Mouse (Mus musculus) neural tube, embryonic 14.5 days (tissue): ENCODE data around the gene Parp12. TPM values are rescaled to one million over a fixed set of nuclear protein-coding genes. Genes with fewer than 3 reads are reported as not detected.

Source experiments
- ATAC-seq: fragments of 200-750 bp; cut with Nextera tagmentation; 2 replicates; pipeline ENCODE4 v1.8.0; 2017; ENCODE audit warnings: low read depth, mild to moderate bottlenecking, moderate TSS enrichment, moderate library complexity
- H3K27ac ChIP-seq: fragments of 300-500 bp; sonication (generic); 2 replicates; pipeline ENCODE4 v1.5.1; 2014; ENCODE audit warnings: low read depth, mild to moderate bottlenecking, control low read depth, low read length, moderate library complexity, mixed read lengths
- H3K27me3 ChIP-seq: fragments of 300-500 bp; sonication (generic); 2 replicates; pipeline ENCODE4 v1.6.1; 2014; ENCODE audit warnings: low read length; ENCODE audit not compliant: control insufficient read depth, insufficient read depth
- H3K36me3 ChIP-seq: fragments of 300-500 bp; sonication (generic); 2 replicates; pipeline ENCODE4 v1.6.1; 2014; ENCODE audit warnings: low read length, mixed read lengths; ENCODE audit not compliant: control insufficient read depth, insufficient read depth
- H3K4me1 ChIP-seq: fragments of 300-500 bp; sonication (generic); 2 replicates; pipeline ENCODE4 v1.6.1; 2014; ENCODE audit warnings: low read length; ENCODE audit not compliant: control insufficient read depth, insufficient read depth
- H3K4me2 ChIP-seq: fragments of 300-500 bp; sonication (generic); 2 replicates; pipeline ENCODE4 v1.6.1; 2014; ENCODE audit warnings: mild to moderate bottlenecking, low read depth, low read length, control low read depth
- H3K4me3 ChIP-seq: fragments of 300-500 bp; sonication (generic); 2 replicates; pipeline ENCODE4 v1.5.1; 2014; ENCODE audit warnings: low read depth, low read length, control low read depth, mixed read lengths
- H3K9ac ChIP-seq: fragments of 300-500 bp; sonication (generic); replicated peaks from 2 replicates; pipeline ENCODE4 v1.6.1; 2014; ENCODE audit warnings: low read depth, mild to moderate bottlenecking, control low read depth, low read length, mixed read lengths
- H3K9me3 ChIP-seq: fragments of 300-500 bp; sonication (generic); 2 replicates; pipeline ENCODE4 v1.6.1; 2016; ENCODE audit warnings: low read length; ENCODE audit not compliant: control insufficient read depth
- WGBS: fragments of 180-500 bp; shearing (Covaris S2); extraction: QIAGEN DNeasy Blood & Tissue Kit; methylation state at CpG from one replicate; pipeline ENCODE4 v1.1.7; 2014; 5-methylcytosine and 5-hydroxymethylcytosine counted together
- polyA plus RNA-seq: library from polyadenylated mRNA; unstranded; fragments of >200 nt; fragmentation: Nextera tagmentation; extraction: Ambion mirVana; gene quantifications from 2 replicates; pipeline ENCODE4 v1.2.1, GENCODE M21; 2014

The Parp12 gene
- polyA plus RNA-seq, 1 experiment from 2014 or later: 1.6 TPM

GRCm38 (mm10) chr6:39054206-39054864 lies 63.8 kb downstream of the Parp12 start:
- WGBS: 34% methylated on average over 13 of the region's 13 CpGs
- Histone ChIP-seq H3K27ac (peak overlapping the region; percentile 69), H3K9me3 (no peaks in the 10 kb centered on the region), H3K4me3 (no peak overlapping the region), H3K4me2 (no peak overlapping the region), H3K27me3 (no peaks in the 10 kb centered on the region), H3K4me1 (peaks cover 7% of the 10 kb centered on the region; the same call in 1 of the 2 replicates), H3K36me3 (no peaks in the 10 kb centered on the region), H3K9ac (no peak overlapping the region)
- peak; percentile 60; the same call in 1 of the 2 replicates for ATAC-seq

- Histone ChIP-seq H3K4me2 (no peak overlapping the region), H3K4me3 (no peak overlapping the region), H3K4me1 (0 out of 2 replicates have a peak, but pooled peaks cover 5% of the 10 kb centered on the region), H3K27me3 (no peaks in the 10 kb centered on the region), H3K9me3 (no peaks in the 10 kb centered on the region), H3K36me3 (no peaks in the 10 kb centered on the region), H3K9ac (no peak overlapping the region), H3K27ac (no peak overlapping the region)
- no peak for ATAC-seq
- WGBS: 84% methylated on average over 4 of the region's 4 CpGs
These were observed 65.5 kb downstream of the Parp12 start for GRCm38 (mm10) chr6:39052636-39053035.

- ATAC-seq: no peak
- H3K27ac ChIP-seq: no peak overlapping the region
- H3K27me3 ChIP-seq: no peaks in the 10 kb centered on the region
- H3K4me2 ChIP-seq: no peak overlapping the region
- no peak overlapping the region for H3K9ac ChIP-seq
- WGBS: 80% methylated on average over 9 of the region's 9 CpGs
- no peak overlapping the region for H3K4me3 ChIP-seq
- H3K9me3 ChIP-seq: no peaks in the 10 kb centered on the region
- 0 out of 2 replicates have a peak, but pooled peaks cover 5% of the 10 kb centered on the region for H3K4me1 ChIP-seq
- no peaks in the 10 kb centered on the region for H3K36me3 ChIP-seq
These were observed 66.2 kb downstream of the Parp12 start for GRCm38 (mm10) chr6:39051799-39052556.

- Histone ChIP-seq H3K36me3 (no peaks in the 10 kb centered on the region), H3K4me3 (no peak overlapping the region), H3K9ac (no peak overlapping the region), H3K27ac (no peak overlapping the region), H3K9me3 (no peaks in the 10 kb centered on the region), H3K4me2 (no peak overlapping the region), H3K4me1 (0 out of 2 replicates have a peak, but pooled peaks cover 5% of the 10 kb centered on the region), H3K27me3 (no peaks in the 10 kb centered on the region)
- ATAC-seq: no peak
- 79% methylated on average over 6 of the region's 6 CpGs for WGBS
These were observed 67.3 kb downstream of the Parp12 start for GRCm38 (mm10) chr6:39050836-39051235.

- Histone ChIP-seq H3K4me1 (no peaks in the 10 kb centered on the region), H3K9ac (no peak overlapping the region), H3K36me3 (no peaks in the 10 kb centered on the region), H3K4me3 (no peak overlapping the region), H3K9me3 (no peaks in the 10 kb centered on the region), H3K27me3 (no peaks in the 10 kb centered on the region), H3K27ac (no peak overlapping the region), H3K4me2 (no peak overlapping the region)
- 66% methylated on average over 5 of the region's 5 CpGs for WGBS
- ATAC-seq: no peak
These were observed 69.0 kb downstream of the Parp12 start for GRCm38 (mm10) chr6:39049141-39049540.

GRCm38 (mm10) chr6:39040451-39040850 lies 77.7 kb downstream of the Parp12 start:
- no peak for ATAC-seq

More at GRCm38 (mm10) chr6:39040451-39040850, 77.7 kb downstream of the Parp12 start:
- Histone ChIP-seq H3K4me3 (no peak overlapping the region), H3K27ac (no peak overlapping the region), H3K9me3 (no peaks in the 10 kb centered on the region), H3K4me1 (no peaks in the 10 kb centered on the region), H3K4me2 (no peak overlapping the region), H3K9ac (no peak overlapping the region), H3K27me3 (no peaks in the 10 kb centered on the region), H3K36me3 (no peaks in the 10 kb centered on the region)
- WGBS: 86% methylated on average over 9 of the region's 9 CpGs

Other genes starting within 250 kb of the Parp12 start
- 1.7 and 2.0 TPM in 2 replicates for gene Tbxas1, start 242.9 kb downstream of the Parp12 start, polyA plus RNA-seq
- gene Hipk2, start 242.2 kb downstream of the Parp12 start, polyA plus RNA-seq: 38.9 and 41.4 TPM in 2 replicates
- gene Kdm7a, start 88.4 kb upstream of the Parp12 start, polyA plus RNA-seq: 5.8 and 10.1 TPM in 2 replicates